In the genomic region with DNA sequence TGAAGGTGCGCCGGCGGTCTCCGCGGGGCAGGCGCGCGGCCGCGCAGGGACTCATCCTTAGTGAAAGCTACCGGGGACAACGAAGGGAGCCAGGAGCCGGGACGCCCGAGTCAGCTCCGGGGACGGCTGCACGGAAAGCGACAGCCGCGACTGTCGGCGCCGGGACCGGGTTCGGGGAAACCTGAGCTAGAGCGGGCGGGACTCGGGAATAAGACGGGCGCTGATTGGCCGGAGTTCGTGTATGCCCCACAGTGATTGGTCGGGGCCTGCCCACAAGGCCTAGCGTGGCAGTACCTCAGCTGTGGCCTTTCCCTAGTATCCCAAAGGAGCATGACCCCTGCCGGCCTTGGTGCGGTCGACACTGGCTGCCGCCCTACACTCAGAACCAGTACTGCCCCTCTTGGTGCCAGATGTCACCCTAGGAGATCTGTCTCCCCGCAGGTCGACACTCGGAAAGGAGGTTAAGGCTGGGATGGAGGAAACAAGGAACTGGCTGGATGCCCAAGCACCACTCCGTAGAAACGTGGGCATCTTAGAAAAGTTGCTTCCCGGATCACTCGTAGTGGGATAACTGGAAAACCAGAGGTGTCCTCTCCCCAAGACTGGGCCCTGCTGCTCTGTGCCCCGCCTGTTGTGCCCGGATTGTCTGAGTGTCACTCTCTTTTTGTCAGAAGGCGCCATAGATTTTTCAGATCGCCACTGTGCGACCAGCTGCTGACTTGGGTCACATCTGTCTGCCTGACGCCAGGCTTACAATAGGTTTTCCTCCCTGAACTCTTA, we compare ENCODE assay signal across 8 mouse cellular contexts. TPM values are rescaled to one million over a fixed set of nuclear protein-coding genes. Genes with fewer than 3 reads are reported as not detected.
DNase-seq lines count a peak whose midpoint lies in the region; ATAC-seq and TF ChIP-seq lines count a peak whose summit lies in the region.

A gene (minus strand): TSS at position 193 of the 780 bp plus-strand sequence.

- H3K36me3 ChIP-seq in hindbrain, postnatal 0 days (ENCODE audit: insufficient read depth, low read length): no peaks in the 10 kb centered on the region

- peak; percentile 99 for ATAC-seq in hindbrain, postnatal 0 days
- peak; percentile 87 for ATAC-seq in megakaryocyte, adult 5-6 weeks (ENCODE audit: poor library complexity, severe bottlenecking)

- H3K4me2 ChIP-seq in hindbrain, postnatal 0 days (ENCODE audit: low read depth, low read length): peak within 1 kb of the TSS; percentile 74

- H3K4me1 ChIP-seq in hindbrain, postnatal 0 days (ENCODE audit: insufficient read depth, low read length): peaks cover 5% of the 10 kb centered on the region; the same call in 1 of the 2 replicates

- no peaks in the 10 kb centered on the region for H3K9me3 ChIP-seq in hindbrain, postnatal 0 days (ENCODE audit: low read length)

- under 1% methylated on average over 52 of the region's 52 CpGs for WGBS in hindbrain, postnatal 0 days

- DNase-seq in WW6 (ENCODE audit: low read depth, low spot score): peak; percentile 80
- peak; percentile 99 for DNase-seq in cerebellum, postnatal 4 days (ENCODE audit: low spot score in 2 of 2)
- peak; percentile 98 for DNase-seq in gastrocnemius, adult 18-20 months (ENCODE audit: low spot score)
- DNase-seq in hindbrain, postnatal 0 days (ENCODE audit: low spot score): peak; percentile 97
- DNase-seq in left cerebral cortex, adult 2 months (ENCODE audit: extremely low spot score in 1 of 2, low spot score in 2 of 2): peak; percentile 99 to 100
- peak; percentile 99 to 100 for DNase-seq in right cerebral cortex, adult 2 months (ENCODE audit: low spot score in 2 of 2)
- peak; percentile 97 for DNase-seq in urinary bladder, postnatal 14 days (ENCODE audit: low spot score)

- TF ChIP-seq CTCF in hindbrain, postnatal 0 days (IDR thresholded peaks at IDR 0.05; ENCODE audit: low read depth): peak; percentile 45
- peak; percentile 22 for TF ChIP-seq CTCF in left cerebral cortex, adult 2 months (IDR thresholded peaks at IDR 0.05)

- peak within 1 kb of the TSS; percentile 99 for H3K27ac ChIP-seq in hindbrain, postnatal 0 days
- peak within 1 kb of the TSS; percentile 94 for H3K27ac ChIP-seq in left cerebral cortex, adult 2 months

- H3K9ac ChIP-seq in hindbrain, postnatal 0 days (replicated peaks; ENCODE audit: low read length): peak within 1 kb of the TSS; percentile 94

- peak within 1 kb of the TSS; percentile 89 for H3K4me3 ChIP-seq in hindbrain, postnatal 0 days (ENCODE audit: low read length)
- peak within 1 kb of the TSS; percentile 91 for H3K4me3 ChIP-seq in left cerebral cortex, adult 2 months

- intact Hi-C loops in left cerebral cortex, adult 2 months (cut with DNase I): loop anchor here (5.0 kb wide), 1 partner anchor 823 kb away; a partner anchor contains a TSS

- H3K27me3 ChIP-seq in hindbrain, postnatal 0 days (ENCODE audit: insufficient read depth, low read length): no peaks in the 10 kb centered on the region

RNA-seq across cellular contexts. Expression of the gene that starts here (rescaled TPM):
- 10 to 100 TPM; 47.3 to 48.2 TPM for total RNA-seq in gastrocnemius, adult 18-20 months (2021)
- total RNA-seq in hindbrain, postnatal 0 days (2014; rRNA removed): 19.6 and 23.4 TPM in 2 replicates
- polyA plus RNA-seq in hindbrain, postnatal 0 days (2015; fragmentation: Nextera tagmentation; extraction: Ambion mirVana): 17.1 and 18.0 TPM in 2 replicates
- 10 to 100 TPM; 24.1 to 25.5 TPM for total RNA-seq in left cerebral cortex, adult 2 months (2021)
- 38.2 and 46.3 TPM in 2 replicates for total RNA-seq in megakaryocyte, adult 5-6 weeks (2015)
- total RNA-seq in megakaryocyte, adult 5-6 weeks (2017): 93.1 and 99.6 TPM in 2 replicates

Comparison
In these comparisons a context has a peak if more than half of its experiments do, and no peak if none do; other contexts are left out.
1. Peak in every context shown above with its lines: DNase-seq, ATAC-seq, H3K4me3 ChIP-seq and H3K27ac ChIP-seq.